Mouse (Mus musculus) liver, embryonic 14.5 days (tissue): ENCODE measurements around the gene Ston1.

Experiments used
- CTCF ChIP-seq: IDR thresholded peaks from 2 replicates; pipeline ENCODE4 v1.5.1; 2016; ENCODE audit warnings: antibody characterized with exemption, low read depth, control low read depth
- EP300 ChIP-seq: IDR thresholded peaks from 2 replicates; pipeline ENCODE4 v1.6.1; 2016; ENCODE audit warnings: antibody characterized with exemption, low read depth

- no peak for TF ChIP-seq CTCF
- no peak for TF ChIP-seq EP300
Measured at GRCm38 (mm10) chr17:88624386-88624785, 26.9 kb downstream of the Ston1 start.
